Comparison of ENCODE assay signal across 13 mouse cellular contexts in the genomic region with DNA sequence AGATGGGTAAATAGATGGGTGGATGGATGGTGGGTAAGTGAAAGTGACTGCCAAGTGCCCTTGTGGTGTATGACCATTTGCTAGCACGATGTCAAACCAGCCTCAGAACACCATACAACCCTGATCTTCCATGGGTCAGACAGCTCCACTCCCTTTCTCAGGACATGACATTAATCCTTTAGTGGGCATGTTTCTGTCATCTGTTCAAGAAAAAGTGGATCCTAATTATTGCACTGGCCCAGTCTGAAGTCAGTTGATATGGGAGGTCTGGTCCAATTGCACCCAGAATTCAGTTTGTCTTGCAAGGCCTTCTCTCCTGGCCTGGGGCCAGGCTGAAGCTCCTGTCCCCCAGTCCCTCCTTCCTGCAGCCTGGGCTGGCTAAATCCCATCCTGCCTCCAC. TPM values are rescaled to one million over a fixed set of nuclear protein-coding genes. Genes with fewer than 3 reads are reported as not detected.
DNase-seq lines count a peak whose midpoint lies in the region; ATAC-seq lines count a peak whose summit lies in the region.
"Had no signal": no experiment of that assay in that cellular context is flagged by ENCODE, and none has a peak within 500 bp of the region (broad histone marks: within the 10 kb centered on the region; RNA-seq: fewer than 3 reads in every experiment).

No protein-coding gene starts in this region.

- H3K4me1 ChIP-seq in hindbrain, embryonic 12.5 days: peaks cover 27% of the 10 kb centered on the region
- H3K4me1 ChIP-seq in hindbrain, embryonic 14.5 days (replicated peaks; ENCODE audit: control insufficient read depth, insufficient read depth, low read length): peaks cover 19% of the 10 kb centered on the region
- H3K4me1 ChIP-seq in embryonic facial prominence, embryonic 14.5 days (ENCODE audit: control insufficient read depth, insufficient read depth, low read length): peaks cover 10% of the 10 kb centered on the region
- H3K4me1 ChIP-seq in hindbrain, embryonic 13.5 days (replicated peaks): peaks cover 36% of the 10 kb centered on the region
- H3K4me1 ChIP-seq in midbrain, embryonic 16.5 days (ENCODE audit: control insufficient read depth, insufficient read depth, low read length): peaks cover 8% of the 10 kb centered on the region

- H3K9me3 ChIP-seq in hindbrain, embryonic 12.5 days (replicated peaks): no peaks in the 10 kb centered on the region
- no peaks in the 10 kb centered on the region for H3K9me3 ChIP-seq in hindbrain, embryonic 14.5 days (ENCODE audit: control insufficient read depth, low read length)
- no peaks in the 10 kb centered on the region for H3K9me3 ChIP-seq in embryonic facial prominence, embryonic 14.5 days (ENCODE audit: control insufficient read depth, low read length)
- H3K9me3 ChIP-seq in hindbrain, embryonic 13.5 days: no peaks in the 10 kb centered on the region
- no peaks in the 10 kb centered on the region for H3K9me3 ChIP-seq in midbrain, embryonic 16.5 days (replicated peaks; ENCODE audit: control insufficient read depth, low read length, poor library complexity, severe bottlenecking)
- H3K9me3 ChIP-seq: embryonic facial prominence, embryonic 12.5 days; limb, embryonic 15.5 days had no signal

- H3K9ac ChIP-seq in hindbrain, embryonic 12.5 days: no peak overlapping the region
- H3K9ac ChIP-seq in hindbrain, embryonic 14.5 days: no peak overlapping the region
- no peak overlapping the region for H3K9ac ChIP-seq in embryonic facial prominence, embryonic 14.5 days (ENCODE audit: low read depth, low read length)
- no peak overlapping the region for H3K9ac ChIP-seq in hindbrain, embryonic 13.5 days
- no peak overlapping the region for H3K9ac ChIP-seq in midbrain, embryonic 16.5 days (ENCODE audit: low read depth, low read length)

- H3K27me3 ChIP-seq in hindbrain, embryonic 12.5 days: peaks cover 27% of the 10 kb centered on the region
- no peaks in the 10 kb centered on the region for H3K27me3 ChIP-seq in hindbrain, embryonic 14.5 days (ENCODE audit: control insufficient read depth, insufficient read depth, low read length)
- peaks cover 12% of the 10 kb centered on the region for H3K27me3 ChIP-seq in embryonic facial prominence, embryonic 14.5 days (replicated peaks; ENCODE audit: control insufficient read depth, insufficient read depth, low read length)
- H3K27me3 ChIP-seq in hindbrain, embryonic 13.5 days: peaks cover 38% of the 10 kb centered on the region
- no peaks in the 10 kb centered on the region for H3K27me3 ChIP-seq in midbrain, embryonic 16.5 days (ENCODE audit: control insufficient read depth, insufficient read depth, low read depth, low read length)

- H3K36me3 ChIP-seq in hindbrain, embryonic 12.5 days: no peaks in the 10 kb centered on the region
- H3K36me3 ChIP-seq in hindbrain, embryonic 14.5 days (replicated peaks; ENCODE audit: control insufficient read depth, insufficient read depth): no peaks in the 10 kb centered on the region
- no peaks in the 10 kb centered on the region for H3K36me3 ChIP-seq in embryonic facial prominence, embryonic 14.5 days (ENCODE audit: control insufficient read depth, insufficient read depth, low read length)
- no peaks in the 10 kb centered on the region for H3K36me3 ChIP-seq in hindbrain, embryonic 13.5 days
- no peaks in the 10 kb centered on the region for H3K36me3 ChIP-seq in midbrain, embryonic 16.5 days (ENCODE audit: control insufficient read depth, insufficient read depth, low read length)
- H3K36me3 ChIP-seq: embryonic facial prominence, embryonic 12.5 days; limb, embryonic 15.5 days had no signal

- peak overlapping the region; percentile 74; the same call in 1 of the 2 replicates for H3K4me2 ChIP-seq in hindbrain, embryonic 12.5 days (replicated peaks)
- no peak overlapping the region for H3K4me2 ChIP-seq in hindbrain, embryonic 14.5 days (replicated peaks)
- H3K4me2 ChIP-seq in embryonic facial prominence, embryonic 14.5 days (ENCODE audit: low read depth, low read length): peak overlapping the region; percentile 96
- peak overlapping the region; percentile 80 for H3K4me2 ChIP-seq in hindbrain, embryonic 13.5 days
- peak overlapping the region; percentile 93 for H3K4me2 ChIP-seq in midbrain, embryonic 16.5 days (ENCODE audit: low read length)

- ATAC-seq in hindbrain, embryonic 12.5 days (ENCODE audit: low FRiP score): no peak
- no peak for ATAC-seq in hindbrain, embryonic 14.5 days (ENCODE audit: low FRiP score)
- ATAC-seq in embryonic facial prominence, embryonic 14.5 days (ENCODE audit: low read depth): no peak
- ATAC-seq in hindbrain, embryonic 13.5 days (ENCODE audit: low FRiP score): no peak
- no peak for ATAC-seq in midbrain, embryonic 16.5 days
- ATAC-seq in activated CD4-positive, CD25-positive, alpha-beta regulatory T cell, adult 4 months: no peak
- no peak for ATAC-seq in granulocyte monocyte progenitor cell, adult 5-6 weeks (replicated peaks; ENCODE audit: poor library complexity, severe bottlenecking)
- ATAC-seq: CD4-positive, CD25-positive, alpha-beta regulatory T cell, adult 4 months had no signal

- 59% methylated on average over 1 of the region's 1 CpGs for WGBS in hindbrain, embryonic 12.5 days
- 84% methylated on average over 1 of the region's 1 CpGs for WGBS in hindbrain, embryonic 14.5 days
- 81% methylated on average over 1 of the region's 1 CpGs for WGBS in embryonic facial prominence, embryonic 14.5 days
- 65% methylated on average over 1 of the region's 1 CpGs for WGBS in hindbrain, embryonic 13.5 days
- WGBS in midbrain, embryonic 16.5 days: 70% methylated on average over 1 of the region's 1 CpGs

- DNase-seq in hindbrain, embryonic 14.5 days (ENCODE audit: low spot score): no peak
- no peak for DNase-seq in embryonic facial prominence, embryonic 14.5 days (ENCODE audit: low spot score)
- DNase-seq: cerebellum, postnatal 25 days; kidney, adult 8-10 months; lung, adult 18-20 months had no signal

- no peak overlapping the region for H3K4me3 ChIP-seq in hindbrain, embryonic 12.5 days
- H3K4me3 ChIP-seq in hindbrain, embryonic 14.5 days (replicated peaks; ENCODE audit: low read length): no peak overlapping the region
- H3K4me3 ChIP-seq in embryonic facial prominence, embryonic 14.5 days (ENCODE audit: low read depth, low read length): no peak overlapping the region
- H3K4me3 ChIP-seq in hindbrain, embryonic 13.5 days: no peak overlapping the region
- H3K4me3 ChIP-seq in midbrain, embryonic 16.5 days (ENCODE audit: low read depth, low read length): no peak overlapping the region

- H3K27ac ChIP-seq in hindbrain, embryonic 12.5 days: no peak overlapping the region
- no peak overlapping the region for H3K27ac ChIP-seq in hindbrain, embryonic 14.5 days
- no peak overlapping the region for H3K27ac ChIP-seq in embryonic facial prominence, embryonic 14.5 days (replicated peaks; ENCODE audit: low read depth, low read length)
- H3K27ac ChIP-seq in hindbrain, embryonic 13.5 days: no peak overlapping the region
- H3K27ac ChIP-seq in midbrain, embryonic 16.5 days (ENCODE audit: low read length): no peak overlapping the region
- H3K27ac ChIP-seq: limb, embryonic 15.5 days had no signal

RNA-seq across cellular contexts. Expression of gene Cdkn1c, which starts 21.9 kb away (rescaled TPM):
- 1,001 and 1,276 TPM in 2 replicates for polyA plus RNA-seq in hindbrain, embryonic 12.5 days (2016; fragmentation: Nextera tagmentation; extraction: Ambion mirVana)
- 293 and 336 TPM in 2 replicates for polyA plus RNA-seq in hindbrain, embryonic 14.5 days (2014; fragmentation: Nextera tagmentation; extraction: Ambion mirVana)
- polyA plus RNA-seq in embryonic facial prominence, embryonic 14.5 days (2014; fragmentation: Nextera tagmentation; extraction: Ambion mirVana): 2,410 and 2,543 TPM in 2 replicates
- 359 and 375 TPM in 2 replicates for polyA plus RNA-seq in hindbrain, embryonic 13.5 days (2015; fragmentation: Nextera tagmentation; extraction: Ambion mirVana)
- polyA plus RNA-seq in midbrain, embryonic 16.5 days (2015; fragmentation: Nextera tagmentation; extraction: Ambion mirVana): 171 and 184 TPM in 2 replicates
- under 1 TPM; 0.24 to 0.41 TPM for polyA plus RNA-seq in activated CD4-positive, CD25-positive, alpha-beta regulatory T cell, adult 4 months (2017; shearing (Covaris generic))
- not detected in 2 replicates for total RNA-seq in granulocyte monocyte progenitor cell, adult 5-6 weeks (2014; fragmentation: Nextera tagmentation)
- total RNA-seq in granulocyte monocyte progenitor cell, adult 5-6 weeks (2017): 0.41 TPM in 1 of 2 replicates, not detected in the other

RNA-seq across cellular contexts. Expression of gene Slc22a18, which starts 34.6 kb away (rescaled TPM):
- polyA plus RNA-seq in hindbrain, embryonic 12.5 days (2016; fragmentation: Nextera tagmentation; extraction: Ambion mirVana): 0.63 and 0.72 TPM in 2 replicates
- polyA plus RNA-seq in hindbrain, embryonic 14.5 days (2014; fragmentation: Nextera tagmentation; extraction: Ambion mirVana): 0.90 and 1.0 TPM in 2 replicates
- 2.5 and 2.8 TPM in 2 replicates for polyA plus RNA-seq in embryonic facial prominence, embryonic 14.5 days (2014; fragmentation: Nextera tagmentation; extraction: Ambion mirVana)
- 0.60 and 0.78 TPM in 2 replicates for polyA plus RNA-seq in hindbrain, embryonic 13.5 days (2015; fragmentation: Nextera tagmentation; extraction: Ambion mirVana)
- 0.55 and 1.1 TPM in 2 replicates for polyA plus RNA-seq in midbrain, embryonic 16.5 days (2015; fragmentation: Nextera tagmentation; extraction: Ambion mirVana)
- under 1 TPM in 1 of 2 experiments, not detected in 1; 0.32 TPM for polyA plus RNA-seq in activated CD4-positive, CD25-positive, alpha-beta regulatory T cell, adult 4 months (2017; shearing (Covaris generic))
- 0.88 and 1.8 TPM in 2 replicates for total RNA-seq in granulocyte monocyte progenitor cell, adult 5-6 weeks (2014; fragmentation: Nextera tagmentation)
- total RNA-seq in granulocyte monocyte progenitor cell, adult 5-6 weeks (2017): 0.67 TPM in 1 of 2 replicates, not detected in the other
- polyA plus RNA-seq: CD4-positive, CD25-positive, alpha-beta regulatory T cell, adult 4 months had no signal

Comparison
In these comparisons a context has a peak if more than half of its experiments do, and no peak if none do; other contexts are left out.
1. RNA of gene Cdkn1c, which starts 21.9 kb away (polyA plus RNA-seq): 2,410 to 2,543 TPM in embryonic facial prominence, embryonic 14.5 days, 1,001 to 1,276 TPM in hindbrain, embryonic 12.5 days, 359 to 375 TPM in hindbrain, embryonic 13.5 days, 293 to 336 TPM in hindbrain, embryonic 14.5 days and 171 to 184 TPM in midbrain, embryonic 16.5 days; 0.24 to 0.41 TPM in activated CD4-positive, CD25-positive, alpha-beta regulatory T cell, adult 4 months; every median in the first group is over 100 times any median in the second.